Mouse (Mus musculus): ENCODE measurements at regions not wholly inside any gene's neighbourhood (a gene's known extent, or its start where the extent isn't known, plus 50 kb on each side); places are given as distances from the start of the nearest gene placed in this dataset.

- no peak for DNase-seq (ENCODE audit: low spot score in 2 of 2)
These were observed 63.2 kb upstream of the Ubl3 start for GRCm38 (mm10) chr5:148615706-148616366.

DNA sequence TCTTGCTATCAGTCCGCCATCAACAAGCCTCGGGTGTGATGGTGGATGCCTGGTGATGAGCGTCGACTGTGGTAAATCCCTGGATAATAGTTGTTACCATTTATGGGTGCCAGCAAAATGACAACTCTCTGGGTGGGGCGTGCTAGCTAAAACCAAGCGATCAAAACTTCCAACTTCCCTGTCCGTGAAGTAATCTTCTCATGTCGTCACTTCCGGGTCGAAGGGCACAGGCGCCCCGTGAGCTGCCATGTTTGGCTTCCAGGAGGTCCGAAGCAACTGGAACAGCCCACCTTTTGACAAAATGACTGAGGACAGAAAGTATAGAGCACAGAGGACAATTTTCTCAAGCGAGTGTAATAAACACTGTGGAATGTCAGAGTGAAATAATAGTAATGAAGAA is 62.5 kb upstream of the Ubl3 start:
- DNase-seq (ENCODE audit: low spot score in 2 of 2), result no peak

- no peak for DNase-seq (ENCODE audit: low spot score in 2 of 2)
These were observed 58.7 kb upstream of the Ubl3 start for GRCm38 (mm10) chr5:148611323-148611722.

- DNase-seq (ENCODE audit: low spot score in 2 of 2), result no peak
These were observed 56.9 kb upstream of the Ubl3 start for GRCm38 (mm10) chr5:148609506-148609880.

GRCm38 (mm10) chr5:148608857-148609505 is 56.4 kb upstream of the Ubl3 start:
- DNase-seq (ENCODE audit: low spot score in 2 of 2), result no peak

DNA sequence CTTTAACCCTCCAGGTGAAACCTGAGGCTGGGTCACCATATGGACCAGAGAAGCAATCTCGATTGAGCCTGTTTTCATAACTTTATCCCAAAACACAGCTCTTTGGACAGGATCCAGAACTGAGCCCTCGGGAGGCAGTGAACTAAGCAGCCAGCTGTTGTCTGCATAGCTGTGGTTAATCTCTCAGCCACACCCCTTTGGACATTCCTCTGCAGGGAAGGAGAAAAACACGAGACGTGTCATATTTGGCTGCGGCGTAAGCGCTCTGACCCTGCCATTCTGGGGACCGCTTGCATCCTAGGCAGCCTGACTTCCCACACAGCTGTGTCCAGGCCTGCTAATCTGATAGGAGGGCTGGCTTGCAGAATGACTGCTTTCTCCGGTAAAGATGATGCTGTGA is 55.6 kb upstream of the Ubl3 start:
- DNase-seq (ENCODE audit: low spot score in 2 of 2), result peak; percentile 6 to 25

- DNase-seq (ENCODE audit: low spot score in 2 of 2), result no peak
These were observed 53.1 kb upstream of the Ubl3 start for GRCm38 (mm10) chr5:148605730-148606129.
